Mouse (Mus musculus): Measurements from ENCODE around the gene Wdr37.

- TF ChIP-seq POLR2AphosphoS5 (IDR thresholded peaks at IDR 0.05; ENCODE audit: insufficient replicate concordance, low read depth, low read length): no peak
- TF ChIP-seq CTCF (IDR thresholded peaks at IDR 0.05; ENCODE audit: low read depth, low read length): no peak
- no peak for TF ChIP-seq GATA1 (IDR thresholded peaks at IDR 0.05; ENCODE audit: borderline replicate concordance, low read length)
- TF ChIP-seq GATA2 (IDR thresholded peaks at IDR 0.05; ENCODE audit: borderline replicate concordance, low read depth, low read length): no peak
These were observed 42.8 kb downstream of the Wdr37 start for GRCm38 (mm10) chr13:8828946-8829345.

All from G1E (cell line).